Mouse (Mus musculus) forebrain, embryonic 10.5 days (tissue): ENCODE data around the gene Gpd2. TPM values are rescaled to one million over a fixed set of nuclear protein-coding genes. Genes with fewer than 3 reads are reported as not detected.
A peak's percentile ranks its signal among the peaks of the same experiment; 100 is the strongest.

ENCODE experiments used
- DNase-seq: peaks from one replicate; pipeline ENCODE4 v3.0.0-alpha.2; 2017; ENCODE audit warnings: low spot score; ENCODE audit errors: extremely low spot score
- H3K27ac ChIP-seq: fragments of 300-500 bp; sonication (generic); 2 replicates; pipeline ENCODE4 v1.5.1; 2016; ENCODE audit warnings: mild to moderate bottlenecking
- H3K27me3 ChIP-seq: fragments of 300-500 bp; sonication (generic); 2 replicates; pipeline ENCODE4 v1.6.1; 2016; ENCODE audit warnings: mild to moderate bottlenecking; ENCODE audit not compliant: poor library complexity, severe bottlenecking
- H3K36me3 ChIP-seq: fragments of 300-500 bp; sonication (generic); replicated peaks from 2 replicates; pipeline ENCODE4 v1.6.1; 2016; ENCODE audit warnings: mild to moderate bottlenecking, moderate library complexity
- H3K4me1 ChIP-seq: fragments of 300-500 bp; sonication (generic); 2 replicates; pipeline ENCODE4 v1.6.1; 2016
- H3K4me3 ChIP-seq: fragments of 300-500 bp; sonication (generic); 2 replicates; pipeline ENCODE4 v1.5.1; 2016; ENCODE audit warnings: mild to moderate bottlenecking, moderate library complexity
- H3K9me3 ChIP-seq: fragments of 300-500 bp; sonication (generic); 2 replicates; pipeline ENCODE4 v1.6.1; 2016; ENCODE audit warnings: mild to moderate bottlenecking, moderate library complexity
- WGBS: fragments of 180-500 bp; shearing (Covaris S2); methylation state at CpG from one replicate; pipeline ENCODE4 v1.1.7; 2016; 5-methylcytosine and 5-hydroxymethylcytosine counted together
- polyA plus RNA-seq: library from polyadenylated mRNA; unstranded; fragments of >200 nt; fragmentation: Nextera tagmentation; extraction: Ambion mirVana; gene quantifications from 2 replicates; pipeline ENCODE4 v1.2.1, GENCODE M21; 2016

Gpd2 gene
- polyA plus RNA-seq, 1 experiment from 2014 or later, result 37.5 TPM

DNA sequence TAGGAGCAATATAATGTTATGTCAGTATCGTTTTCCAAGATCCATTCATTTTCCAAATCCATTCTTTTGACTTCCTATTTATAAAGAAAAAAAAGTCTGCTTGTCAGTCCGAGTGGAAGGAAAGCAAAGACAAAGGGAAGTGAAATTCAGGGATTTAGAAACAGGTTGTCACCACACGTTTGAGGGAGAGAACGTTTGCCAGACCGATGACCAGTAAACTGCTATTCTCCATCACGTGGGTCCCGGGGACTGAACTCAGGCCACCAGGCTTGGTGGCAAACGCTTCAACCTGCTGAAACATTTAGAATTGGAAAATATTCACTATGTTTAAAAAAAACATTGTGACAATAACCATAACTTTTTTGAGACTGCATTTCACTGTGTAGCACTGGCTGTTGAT is 93.8 kb downstream of the Gpd2 start:
- Histone ChIP-seq H3K27ac (no peak overlapping the region), H3K9me3 (no peaks in the 10 kb centered on the region; the same call in 1 of the 2 replicates), H3K36me3 (peaks cover 12% of the 10 kb centered on the region), H3K27me3 (no peaks in the 10 kb centered on the region), H3K4me3 (no peak overlapping the region), H3K4me1 (peaks cover 11% of the 10 kb centered on the region)
- no peak for DNase-seq
- 87% methylated on average over 8 of the region's 8 CpGs for WGBS

GRCm38 (mm10) chr2:57333481-57333880 is 96.0 kb downstream of the Gpd2 start:
- DNase-seq, result no peak
- peaks cover 13% of the 10 kb centered on the region for H3K4me1 ChIP-seq
- no peaks in the 10 kb centered on the region; the same call in 1 of the 2 replicates for H3K9me3 ChIP-seq
- WGBS, result 74% methylated on average over 6 of the region's 6 CpGs
- no peaks in the 10 kb centered on the region for H3K27me3 ChIP-seq
- no peak overlapping the region for H3K27ac ChIP-seq
- peaks cover 12% of the 10 kb centered on the region for H3K36me3 ChIP-seq
- no peak overlapping the region for H3K4me3 ChIP-seq

GRCm38 (mm10) chr2:57335397-57335796 is 98.0 kb downstream of the Gpd2 start:
- peaks cover 16% of the 10 kb centered on the region for H3K36me3 ChIP-seq
- no peaks in the 10 kb centered on the region; the same call in 1 of the 2 replicates for H3K9me3 ChIP-seq
- 90% methylated on average over 15 of the region's 15 CpGs for WGBS
- H3K27ac ChIP-seq, result no peak overlapping the region
- no peaks in the 10 kb centered on the region for H3K27me3 ChIP-seq
- no peak for DNase-seq
- H3K4me1 ChIP-seq, result peaks cover 13% of the 10 kb centered on the region
- H3K4me3 ChIP-seq, result no peak overlapping the region

- no peak for DNase-seq
- H3K4me3 ChIP-seq, result no peak overlapping the region
- 95% methylated on average over 16 of the region's 16 CpGs for WGBS
- H3K27ac ChIP-seq, result no peak overlapping the region
- H3K27me3 ChIP-seq, result no peaks in the 10 kb centered on the region
- peaks cover 10% of the 10 kb centered on the region for H3K4me1 ChIP-seq
- peaks cover 7% of the 10 kb centered on the region; the same call in 1 of the 2 replicates for H3K36me3 ChIP-seq
- no peaks in the 10 kb centered on the region for H3K9me3 ChIP-seq
Measured at GRCm38 (mm10) chr2:57338779-57339178, 101.3 kb downstream of the Gpd2 start.

GRCm38 (mm10) chr2:57342910-57343309 is 105.5 kb downstream of the Gpd2 start:
- Histone ChIP-seq H3K27me3 (no peaks in the 10 kb centered on the region), H3K9me3 (no peaks in the 10 kb centered on the region), H3K27ac (no peak overlapping the region), H3K36me3 (peaks cover 31% of the 10 kb centered on the region), H3K4me3 (no peak overlapping the region), H3K4me1 (no peaks in the 10 kb centered on the region)
- 65% methylated on average over 1 of the region's 1 CpGs for WGBS
- no peak for DNase-seq

DNA sequence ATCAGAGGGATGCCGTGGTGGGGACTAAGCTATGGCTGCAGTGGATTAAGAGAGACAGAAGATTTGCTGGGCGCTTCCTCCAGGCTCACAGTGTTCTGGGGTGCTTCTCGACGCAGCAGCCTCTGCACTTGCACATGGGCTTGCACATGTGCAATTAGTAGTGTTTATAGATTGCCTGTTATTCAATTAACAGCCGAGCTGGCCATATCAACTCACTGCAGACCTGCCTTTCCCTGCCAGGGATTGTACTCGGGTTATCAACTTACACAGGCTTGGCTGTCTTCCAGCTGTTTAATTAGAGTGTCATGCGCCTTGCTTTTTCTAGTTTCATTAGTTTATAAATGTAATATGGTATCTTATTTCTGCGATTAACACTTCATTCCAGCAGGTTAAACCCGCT is 113.2 kb downstream of the Gpd2 start:
- DNase-seq, result no peak
- WGBS, result 82% methylated on average over 9 of the region's 9 CpGs
- Histone ChIP-seq H3K36me3 (peaks cover 23% of the 10 kb centered on the region), H3K27me3 (no peaks in the 10 kb centered on the region), H3K9me3 (no peaks in the 10 kb centered on the region), H3K4me3 (no peak overlapping the region), H3K4me1 (peaks cover 3% of the 10 kb centered on the region; the same call in 1 of the 2 replicates), H3K27ac (no peak overlapping the region)

GRCm38 (mm10) chr2:57353722-57354432 is 116.4 kb downstream of the Gpd2 start:
- peaks cover 3% of the 10 kb centered on the region; the same call in 1 of the 2 replicates for H3K4me1 ChIP-seq
- H3K4me3 ChIP-seq, result no peak overlapping the region
- no peaks in the 10 kb centered on the region for H3K9me3 ChIP-seq
- 92% methylated on average over 9 of the region's 9 CpGs for WGBS
- peaks cover 27% of the 10 kb centered on the region for H3K36me3 ChIP-seq
- H3K27ac ChIP-seq, result no peak overlapping the region
- no peak for DNase-seq
- no peaks in the 10 kb centered on the region for H3K27me3 ChIP-seq

DNA sequence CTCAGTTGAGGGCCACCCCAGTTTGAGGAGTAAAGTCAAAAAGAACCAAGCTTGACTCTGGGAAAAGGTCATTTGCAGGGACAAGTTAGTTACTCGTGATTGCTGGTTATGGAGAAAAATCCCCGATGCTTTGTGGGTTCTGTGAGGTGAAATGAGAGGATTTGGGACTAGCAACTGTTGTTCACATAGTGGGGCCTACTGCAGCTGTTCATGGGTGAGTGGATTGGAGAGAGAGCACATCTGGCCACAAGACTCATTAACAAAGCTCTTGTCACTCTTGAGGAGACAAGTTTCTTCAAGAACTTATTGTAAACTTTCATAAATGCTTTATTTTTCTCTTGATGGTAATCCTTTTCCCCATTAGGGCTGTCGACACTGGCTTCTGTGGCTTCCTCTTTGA is 117.4 kb downstream of the Gpd2 start:
- H3K4me1 ChIP-seq, result peaks cover 3% of the 10 kb centered on the region; the same call in 1 of the 2 replicates
- H3K27ac ChIP-seq, result no peak overlapping the region
- no peak overlapping the region for H3K4me3 ChIP-seq
- no peaks in the 10 kb centered on the region for H3K27me3 ChIP-seq
- H3K9me3 ChIP-seq, result no peaks in the 10 kb centered on the region
- no peak for DNase-seq
- 88% methylated on average over 3 of the region's 3 CpGs for WGBS
- H3K36me3 ChIP-seq, result peaks cover 33% of the 10 kb centered on the region

GRCm38 (mm10) chr2:57356222-57356822 is 118.9 kb downstream of the Gpd2 start:
- no peaks in the 10 kb centered on the region for H3K9me3 ChIP-seq
- WGBS, result 83% methylated on average over 12 of the region's 12 CpGs
- H3K36me3 ChIP-seq, result peaks cover 33% of the 10 kb centered on the region

DNA sequence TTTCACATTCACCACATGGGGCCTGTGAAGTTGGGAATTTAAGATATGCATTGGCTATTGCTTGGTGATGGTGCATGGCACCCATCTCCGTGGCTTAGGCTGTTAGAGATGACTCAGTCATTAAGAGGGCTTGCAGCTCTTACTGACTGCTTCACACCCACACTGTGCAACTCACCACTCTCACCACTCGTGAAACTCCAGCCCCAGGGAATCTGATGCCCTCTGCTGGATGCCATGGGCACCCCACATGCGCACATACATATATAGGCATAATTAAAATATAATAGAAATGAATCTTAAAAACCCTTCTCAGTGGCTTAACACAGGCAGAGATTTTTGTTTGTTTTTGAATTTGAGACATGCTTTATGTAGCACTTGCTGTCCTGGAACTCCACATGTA is 125.1 kb downstream of the Gpd2 start:
- H3K9me3 ChIP-seq, result no peaks in the 10 kb centered on the region
- H3K36me3 ChIP-seq, result peaks cover 32% of the 10 kb centered on the region
- no peaks in the 10 kb centered on the region for H3K4me1 ChIP-seq
- no peak for DNase-seq
- H3K4me3 ChIP-seq, result no peak overlapping the region
- no peak overlapping the region for H3K27ac ChIP-seq
- H3K27me3 ChIP-seq, result no peaks in the 10 kb centered on the region
- WGBS, result 82% methylated on average over 3 of the region's 3 CpGs

More at GRCm38 (mm10) chr2:57356222-57356822, 118.9 kb downstream of the Gpd2 start:
- no peak overlapping the region for H3K4me3 ChIP-seq
- no peak overlapping the region for H3K27ac ChIP-seq
- no peaks in the 10 kb centered on the region for H3K4me1 ChIP-seq
- no peaks in the 10 kb centered on the region for H3K27me3 ChIP-seq
- no peak for DNase-seq

- 30% methylated on average over 4 of the region's 4 CpGs for WGBS
- H3K27ac ChIP-seq, result peak overlapping the region; percentile 53; the same call in 1 of the 2 replicates
- no peaks in the 10 kb centered on the region for H3K27me3 ChIP-seq
- peaks cover 67% of the 10 kb centered on the region for H3K4me1 ChIP-seq
- H3K4me3 ChIP-seq, result no peak overlapping the region
- no peaks in the 10 kb centered on the region for H3K36me3 ChIP-seq
- no peaks in the 10 kb centered on the region for H3K9me3 ChIP-seq
- DNase-seq, result no peak
Measured at GRCm38 (mm10) chr2:57374647-57375046, 137.2 kb downstream of the Gpd2 start.

- Histone ChIP-seq H3K27me3 (no peaks in the 10 kb centered on the region), H3K9me3 (no peaks in the 10 kb centered on the region), H3K36me3 (no peaks in the 10 kb centered on the region), H3K4me1 (peaks cover 69% of the 10 kb centered on the region), H3K4me3 (no peak overlapping the region), H3K27ac (no peak overlapping the region)
- WGBS, result 61% methylated on average over 7 of the region's 7 CpGs
- DNase-seq, result no peak
Measured at GRCm38 (mm10) chr2:57375138-57375837, 137.9 kb downstream of the Gpd2 start.
